Mouse (Mus musculus): Measurements from ENCODE around the gene Paxbp1. TPM values are rescaled to one million over a fixed set of nuclear protein-coding genes. Genes with fewer than 3 reads are reported as not detected.

Gene Paxbp1
- total RNA-seq (2014; rRNA removed; ENCODE audit: low replicate concordance) (30.6 and 33.8 TPM in 2 replicates), polyA plus RNA-seq (2015; fragmentation: Nextera tagmentation; extraction: Ambion mirVana) (18.8 and 19.0 TPM in 2 replicates)

DNA sequence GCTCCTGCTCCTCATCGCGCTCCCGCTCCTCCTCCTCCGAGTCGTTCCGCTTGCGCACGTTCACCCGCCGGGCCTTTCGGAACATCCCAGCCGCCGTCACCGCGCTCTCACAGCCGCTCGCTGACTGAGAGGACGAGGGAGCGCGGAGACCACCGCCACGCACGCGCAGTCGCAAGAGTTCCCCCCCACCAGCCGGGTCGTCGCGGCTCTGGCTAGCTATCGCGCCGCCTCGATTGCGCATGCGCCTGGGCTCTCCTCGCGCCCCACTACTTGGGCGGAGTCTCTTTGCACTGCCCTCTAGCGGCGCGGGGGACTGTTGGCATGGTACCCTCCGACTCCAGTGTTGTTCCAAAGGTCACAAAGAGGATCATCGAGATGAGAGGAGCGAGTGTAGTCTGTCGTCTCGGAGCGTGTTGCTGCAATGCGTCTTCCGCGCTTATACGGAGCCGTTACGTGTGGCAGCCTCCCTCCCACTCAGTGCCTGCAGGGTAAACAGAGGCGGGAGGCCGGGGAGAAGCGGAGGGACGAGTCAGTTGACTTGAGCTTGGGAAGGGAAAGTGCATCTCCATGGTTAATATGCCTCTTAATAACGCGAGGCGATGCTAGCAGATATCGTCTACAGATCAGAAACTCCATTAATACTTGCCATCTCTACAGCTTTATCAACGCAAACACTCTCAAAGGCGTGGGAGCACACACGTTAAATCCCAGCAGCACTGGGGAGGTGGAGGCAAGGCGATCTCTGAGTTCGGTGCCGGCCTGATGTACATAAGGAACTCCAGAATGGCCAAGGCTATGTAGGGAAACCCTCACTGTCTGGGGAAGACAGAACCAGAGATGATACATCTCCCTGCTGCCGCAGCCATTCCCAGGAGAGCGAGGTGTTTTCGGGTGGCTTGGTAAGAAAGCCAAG, at the start of gene Paxbp1:
Paxbp1 (minus strand) TSS at position 274 of the 913 bp plus-strand sequence.
- Histone ChIP-seq H3K4me2 (ENCODE audit: low read depth, low read length) (peak within 1 kb of the TSS; percentile 72), H3K4me1 (ENCODE audit: control insufficient read depth, insufficient read depth) (peaks cover 7% of the 10 kb centered on the region), H3K27me3 (ENCODE audit: control insufficient read depth, insufficient read depth, low read length) (no peaks in the 10 kb centered on the region), H3K9ac (replicated peaks; ENCODE audit: low read depth, low read length) (peak within 1 kb of the TSS; percentile 94), H3K36me3 (replicated peaks; ENCODE audit: control insufficient read depth, insufficient read depth, low read length) (peaks cover 11% of the 10 kb centered on the region), H3K9me3 (replicated peaks; ENCODE audit: control insufficient read depth, low read length) (no peaks in the 10 kb centered on the region), H3K27ac (ENCODE audit: low read depth) (peak within 1 kb of the TSS; percentile 97), H3K4me3 (ENCODE audit: low read depth, low read length) (peak within 1 kb of the TSS; percentile 96)
- peak; percentile 95 for DNase-seq (ENCODE audit: low spot score)
- WGBS, result 1% methylated on average over 70 of the region's 70 CpGs
- TF ChIP-seq EP300 (IDR thresholded peaks at IDR 0.05; ENCODE audit: low read depth) (no peak), CTCF (IDR thresholded peaks at IDR 0.05; ENCODE audit: low read depth) (peak; percentile 98)
- ATAC-seq (ENCODE audit: insufficient read depth, low read depth), result peak; percentile 94

DNA sequence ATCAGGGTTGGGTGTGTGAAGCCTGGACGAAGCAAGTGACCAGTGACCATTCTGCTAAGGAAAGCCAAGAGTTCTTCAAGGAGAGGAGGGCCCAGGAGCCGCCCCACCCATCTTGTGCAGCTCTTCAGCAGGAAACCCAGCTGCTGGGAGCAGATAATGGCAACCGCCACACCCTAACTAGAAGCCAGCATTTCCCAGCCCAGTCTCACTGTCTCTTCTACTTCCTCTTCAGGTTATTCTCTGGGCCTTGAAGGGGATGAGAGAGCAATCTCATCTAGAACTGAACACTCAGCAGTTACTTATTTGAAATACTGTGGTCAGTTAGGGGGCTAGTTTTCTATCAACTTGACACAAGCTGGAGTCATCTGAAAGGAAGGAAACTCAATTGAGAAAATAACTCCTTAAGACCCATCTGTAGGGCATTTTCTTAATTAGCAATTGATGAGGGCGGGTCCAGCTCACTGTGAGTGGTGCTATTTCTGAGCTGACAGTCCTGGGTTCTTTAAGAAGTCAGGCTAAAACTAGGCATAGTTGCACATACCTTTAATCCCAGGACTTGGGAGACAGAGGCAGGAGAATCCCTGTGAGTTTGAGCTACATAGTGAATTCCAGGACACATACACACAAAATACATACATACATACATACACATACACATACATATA, 42.4 kb upstream of the Paxbp1 start:
- no peak overlapping the region for H3K4me3 ChIP-seq (ENCODE audit: low read depth, low read length)
- WGBS, result 56% methylated on average over 4 of the region's 4 CpGs
- DNase-seq (ENCODE audit: low spot score) (peak; percentile 4), ATAC-seq (ENCODE audit: insufficient read depth, low read depth) (no peak)
- H3K27ac ChIP-seq (ENCODE audit: low read depth), result no peak overlapping the region
- no peaks in the 10 kb centered on the region for H3K4me1 ChIP-seq (ENCODE audit: control insufficient read depth, insufficient read depth)
- H3K4me2 ChIP-seq (ENCODE audit: low read depth, low read length), result no peak overlapping the region
- H3K27me3 ChIP-seq (ENCODE audit: control insufficient read depth, insufficient read depth, low read length), result peaks cover 3% of the 10 kb centered on the region; the same call in 1 of the 2 replicates
- no peaks in the 10 kb centered on the region for H3K9me3 ChIP-seq (replicated peaks; ENCODE audit: control insufficient read depth, low read length)
- no peak overlapping the region for H3K9ac ChIP-seq (replicated peaks; ENCODE audit: low read depth, low read length)
- TF ChIP-seq EP300 (IDR thresholded peaks at IDR 0.05; ENCODE audit: low read depth) (no peak), CTCF (IDR thresholded peaks at IDR 0.05; ENCODE audit: low read depth) (no peak)
- no peaks in the 10 kb centered on the region for H3K36me3 ChIP-seq (replicated peaks; ENCODE audit: control insufficient read depth, insufficient read depth, low read length)

- Histone ChIP-seq H3K9me3 (replicated peaks; ENCODE audit: control insufficient read depth, low read length) (no peaks in the 10 kb centered on the region), H3K4me2 (ENCODE audit: low read depth, low read length) (no peak overlapping the region), H3K27me3 (ENCODE audit: control insufficient read depth, insufficient read depth, low read length) (peaks cover 3% of the 10 kb centered on the region; the same call in 1 of the 2 replicates), H3K9ac (replicated peaks; ENCODE audit: low read depth, low read length) (no peak overlapping the region), H3K27ac (ENCODE audit: low read depth) (no peak overlapping the region), H3K36me3 (replicated peaks; ENCODE audit: control insufficient read depth, insufficient read depth, low read length) (no peaks in the 10 kb centered on the region), H3K4me3 (ENCODE audit: low read depth, low read length) (no peak overlapping the region), H3K4me1 (ENCODE audit: control insufficient read depth, insufficient read depth) (no peaks in the 10 kb centered on the region)
- TF ChIP-seq CTCF (IDR thresholded peaks at IDR 0.05; ENCODE audit: low read depth), result no peak
- TF ChIP-seq EP300 (IDR thresholded peaks at IDR 0.05; ENCODE audit: low read depth), result no peak
- WGBS, result 55% methylated on average over 17 of the region's 17 CpGs
- ATAC-seq (ENCODE audit: insufficient read depth, low read depth), result no peak
- no peak for DNase-seq (ENCODE audit: low spot score)
These were observed 41.0 kb upstream of the Paxbp1 start for GRCm38 (mm10) chr16:91085239-91085825.

- Histone ChIP-seq H3K27me3 (ENCODE audit: control insufficient read depth, insufficient read depth, low read length) (peaks cover 3% of the 10 kb centered on the region; the same call in 1 of the 2 replicates), H3K36me3 (replicated peaks; ENCODE audit: control insufficient read depth, insufficient read depth, low read length) (no peaks in the 10 kb centered on the region), H3K9me3 (replicated peaks; ENCODE audit: control insufficient read depth, low read length) (no peaks in the 10 kb centered on the region), H3K4me2 (ENCODE audit: low read depth, low read length) (no peak overlapping the region), H3K4me1 (ENCODE audit: control insufficient read depth, insufficient read depth) (no peaks in the 10 kb centered on the region), H3K9ac (replicated peaks; ENCODE audit: low read depth, low read length) (no peak overlapping the region), H3K4me3 (ENCODE audit: low read depth, low read length) (no peak overlapping the region), H3K27ac (ENCODE audit: low read depth) (no peak overlapping the region)
- no peak for DNase-seq (ENCODE audit: low spot score)
- no peak for TF ChIP-seq EP300 (IDR thresholded peaks at IDR 0.05; ENCODE audit: low read depth)
- no peak for ATAC-seq (ENCODE audit: insufficient read depth, low read depth)
- 69% methylated on average over 21 of the region's 21 CpGs for WGBS
These were observed 40.2 kb upstream of the Paxbp1 start for GRCm38 (mm10) chr16:91084307-91085238.

Data from heart, postnatal 0 days (tissue).